In genomic region chr2:35335620-35336019, GRCm38 (mm10) we compare ENCODE assay signal across 10 mouse cellular contexts. TPM values are rescaled to one million over a fixed set of nuclear protein-coding genes. Genes with fewer than 3 reads are reported as not detected.
DNase-seq lines count a peak whose midpoint lies in the region; ATAC-seq and TF ChIP-seq lines count a peak whose summit lies in the region.
"Had no signal": no experiment of that assay in that cellular context is flagged by ENCODE, and none has a peak within 500 bp of the region (broad histone marks: within the 10 kb centered on the region; RNA-seq: fewer than 3 reads in every experiment).

No protein-coding gene starts in this region.

- peaks cover 57% of the 10 kb centered on the region for H3K36me3 ChIP-seq in erythroblast, embryonic 14.5 days (ENCODE audit: control insufficient read depth)
- peaks cover 2% of the 10 kb centered on the region for H3K36me3 ChIP-seq in G1E (replicated peaks)
- no peaks in the 10 kb centered on the region for H3K36me3 ChIP-seq in forebrain, postnatal 0 days (ENCODE audit: insufficient read depth)
- H3K36me3 ChIP-seq in midbrain, embryonic 10.5 days: no peaks in the 10 kb centered on the region

- TF ChIP-seq CTCF in G1E (IDR thresholded peaks at IDR 0.05; ENCODE audit: low read depth, low read length): no peak
- TF ChIP-seq CTCF in forebrain, postnatal 0 days (IDR thresholded peaks at IDR 0.05; ENCODE audit: low read depth): no peak
- no peak for TF ChIP-seq CTCF in left cerebral cortex, adult 2 months (IDR thresholded peaks at IDR 0.05)

- peak overlapping the region; percentile 92 for H3K4me2 ChIP-seq in forebrain, postnatal 0 days (ENCODE audit: low read depth)

- no peak overlapping the region for H3K27ac ChIP-seq in forebrain, postnatal 0 days (ENCODE audit: low read depth, low read length)
- 0 out of 2 replicates have a peak overlapping the region, but pooled peaks have one; percentile 83 for H3K27ac ChIP-seq in midbrain, embryonic 10.5 days (replicated peaks)
- no peak overlapping the region for H3K27ac ChIP-seq in left cerebral cortex, adult 2 months

- peak overlapping the region; percentile 90 for H3K4me3 ChIP-seq in erythroblast, embryonic 14.5 days (replicated peaks)
- peak overlapping the region; percentile 73; the same call in 1 of the 2 replicates for H3K4me3 ChIP-seq in G1E (ENCODE audit: low read depth, low read length)
- peak overlapping the region; percentile 51; the same call in 1 of the 2 replicates for H3K4me3 ChIP-seq in forebrain, postnatal 0 days (ENCODE audit: low read depth, low read length)
- peak overlapping the region; percentile 72 for H3K4me3 ChIP-seq in midbrain, embryonic 10.5 days
- H3K4me3 ChIP-seq in left cerebral cortex, adult 2 months: no peak overlapping the region

- ATAC-seq in erythroblast, adult 5-6 weeks (replicated peaks; ENCODE audit: low FRiP score, poor library complexity, severe bottlenecking): no peak
- no peak for ATAC-seq in G1E (ENCODE audit: extremely low read depth, insufficient number of reproducible peaks, low FRiP score, poor library complexity, severe bottlenecking)
- no peak for ATAC-seq in forebrain, postnatal 0 days

- H3K27me3 ChIP-seq in erythroblast, embryonic 14.5 days (ENCODE audit: control insufficient read depth): no peaks in the 10 kb centered on the region
- no peaks in the 10 kb centered on the region for H3K27me3 ChIP-seq in G1E (ENCODE audit: insufficient read depth, low read length)
- H3K27me3 ChIP-seq in forebrain, postnatal 0 days (ENCODE audit: insufficient read depth, low read length): no peaks in the 10 kb centered on the region
- H3K27me3 ChIP-seq in midbrain, embryonic 10.5 days (ENCODE audit: low read depth, poor library complexity, severe bottlenecking): peaks cover 20% of the 10 kb centered on the region

- no peaks in the 10 kb centered on the region for H3K9me3 ChIP-seq in erythroblast, embryonic 14.5 days (ENCODE audit: control insufficient read depth, low read length)
- no peaks in the 10 kb centered on the region for H3K9me3 ChIP-seq in G1E (replicated peaks)
- no peaks in the 10 kb centered on the region for H3K9me3 ChIP-seq in forebrain, postnatal 0 days (ENCODE audit: low read length)
- H3K9me3 ChIP-seq in midbrain, embryonic 10.5 days (replicated peaks): no peaks in the 10 kb centered on the region

- peaks cover 62% of the 10 kb centered on the region for H3K4me1 ChIP-seq in erythroblast, embryonic 14.5 days (ENCODE audit: control insufficient read depth)
- H3K4me1 ChIP-seq in G1E (ENCODE audit: insufficient read depth, low read depth, low read length): peaks cover 48% of the 10 kb centered on the region
- 0 out of 2 replicates have a peak, but pooled peaks cover 3% of the 10 kb centered on the region for H3K4me1 ChIP-seq in forebrain, postnatal 0 days (ENCODE audit: insufficient read depth)
- H3K4me1 ChIP-seq in midbrain, embryonic 10.5 days: peaks cover 31% of the 10 kb centered on the region

- 13% methylated on average over 7 of the region's 7 CpGs for WGBS in forebrain, postnatal 0 days
- 8% methylated on average over 7 of the region's 7 CpGs for WGBS in midbrain, embryonic 10.5 days

- intact Hi-C loops in left cerebral cortex, postnatal 25 days (cut with DNase I): no loop called here
- intact Hi-C loops in left cerebral cortex, adult 2 months (cut with DNase I): no loop called here

- no peak for DNase-seq in G1E (ENCODE audit: low spot score)
- no peak for DNase-seq in forebrain, postnatal 0 days
- no peak for DNase-seq in midbrain, embryonic 10.5 days (ENCODE audit: low spot score)
- no peak for DNase-seq in left cerebral cortex, postnatal 25 days (ENCODE audit: low spot score in 2 of 2)
- no peak for DNase-seq in urinary bladder, postnatal 4 days (ENCODE audit: low spot score in 2 of 2)
- no peak for DNase-seq in left cerebral cortex, adult 2 months (ENCODE audit: extremely low spot score in 1 of 2, low spot score in 2 of 2)

- H3K9ac ChIP-seq in forebrain, postnatal 0 days: no peak overlapping the region

RNA-seq across cellular contexts. Expression of gene Stom, which starts 1.2 kb away (rescaled TPM):
- polyA plus RNA-seq in erythroblast, embryonic 14.5 days (2012): 29.1 and 34.6 TPM in 2 replicates
- total RNA-seq in erythroblast, adult 5-6 weeks (2015; ENCODE audit: low replicate concordance): 374 and 432 TPM in 2 replicates
- 642 and 716 TPM in 2 replicates for total RNA-seq in erythroblast, adult 5-6 weeks (2017; ENCODE audit: low replicate concordance)
- 11.1 and 51.4 TPM in 2 replicates for total RNA-seq in G1E (2014; fragmentation: Nextera tagmentation)
- total RNA-seq in G1E (2017): 12.3 and 13.7 TPM in 2 replicates
- polyA plus RNA-seq in G1E (2012): 3.1 and 3.4 TPM in 2 replicates
- total RNA-seq in forebrain, postnatal 0 days (2014; rRNA removed): 16.9 and 23.3 TPM in 2 replicates
- 16.2 and 18.9 TPM in 2 replicates for polyA plus RNA-seq in forebrain, postnatal 0 days (2015; fragmentation: Nextera tagmentation; extraction: Ambion mirVana)
- polyA plus RNA-seq in midbrain, embryonic 10.5 days (2016; fragmentation: Nextera tagmentation; extraction: Ambion mirVana): 12.8 and 13.0 TPM in 2 replicates
- total RNA-seq in left cerebral cortex, postnatal 25 days (2021): 1 to 10 TPM; 8.3 to 9.1 TPM
- total RNA-seq in left cerebral cortex, adult 2 months (2021): 1 to 10 TPM; 6.3 to 6.7 TPM

RNA-seq across cellular contexts. Expression of gene 4930568D16Rik, which starts 31.9 kb away (rescaled TPM):
- polyA plus RNA-seq in erythroblast, embryonic 14.5 days (2012): not detected in 2 replicates
- total RNA-seq in erythroblast, adult 5-6 weeks (2015; ENCODE audit: low replicate concordance): not detected in 2 replicates
- not detected in 2 replicates for total RNA-seq in erythroblast, adult 5-6 weeks (2017; ENCODE audit: low replicate concordance)
- total RNA-seq in G1E (2014; fragmentation: Nextera tagmentation) (not detected in 2 replicates), G1E (2017) (0.11 TPM in 1 of 2 replicates, not detected in the other)
- polyA plus RNA-seq in G1E (2012): not detected in 2 replicates
- not detected in 2 replicates for total RNA-seq in forebrain, postnatal 0 days (2014; rRNA removed)
- not detected in 2 replicates for polyA plus RNA-seq in forebrain, postnatal 0 days (2015; fragmentation: Nextera tagmentation; extraction: Ambion mirVana)
- not detected in 2 replicates for polyA plus RNA-seq in midbrain, embryonic 10.5 days (2016; fragmentation: Nextera tagmentation; extraction: Ambion mirVana)
- total RNA-seq in left cerebral cortex, postnatal 25 days (2021): not detected
- total RNA-seq in left cerebral cortex, adult 2 months (2021): not detected
- total RNA-seq: neutrophil, adult 5-6 weeks had no signal
- polyA plus RNA-seq: cortical plate, adult 2 months had no signal

Comparison
In these comparisons a context has a peak if more than half of its experiments do, and no peak if none do; other contexts are left out.
1. RNA of gene Stom, which starts 1.2 kb away (total RNA-seq): 374 to 716 TPM in erythroblast, adult 5-6 weeks; 11.1 to 51.4 TPM in G1E, 16.9 to 23.3 TPM in forebrain, postnatal 0 days, 8.3 to 9.1 TPM in left cerebral cortex, postnatal 25 days and 6.3 to 6.7 TPM in left cerebral cortex, adult 2 months; every median in the first group is over 4 times any median in the second.